Mouse (Mus musculus) brain, embryonic 14.5 days (tissue): ENCODE measurements around the gene Map3k20. TPM values are rescaled to one million over a fixed set of nuclear protein-coding genes. Genes with fewer than 3 reads are reported as not detected.

ENCODE experiments used
- DNase-seq: peaks from one replicate; pipeline ENCODE4 v3.0.0-alpha.2; 2011; ENCODE audit warnings: low read depth
- CTCF ChIP-seq: fragments of 200-500 bp; IDR thresholded peaks from 2 replicates; pipeline ENCODE4 v1.5.1; 2012; ENCODE audit warnings: inconsistent platforms, mild to moderate bottlenecking, moderate library complexity, borderline replicate concordance; ENCODE audit not compliant: insufficient read depth, insufficient read length; ENCODE audit errors: extremely low read depth
- POLR2A ChIP-seq: fragments of 200-500 bp; IDR thresholded peaks from 2 replicates; pipeline ENCODE4 v1.6.1; 2012; ENCODE audit warnings: mild to moderate bottlenecking, inconsistent platforms, borderline replicate concordance; ENCODE audit not compliant: poor library complexity, insufficient read depth, insufficient read length, severe bottlenecking; ENCODE audit errors: extremely low read depth
- polyA plus RNA-seq: library from polyadenylated mRNA; depleted of rRNA; stranded (reverse); fragments of >200 nt; gene quantifications from 2 replicates; pipeline ENCODE4 v1.2.3, GENCODE M21; 2012

Gene Map3k20
- polyA plus RNA-seq, 1 experiment, result 6.4 TPM

GRCm38 (mm10) chr2:72415416-72415815, 130.0 kb downstream of the Map3k20 start:
- no peak for DNase-seq
- TF ChIP-seq POLR2A (no peak), CTCF (peak; percentile 26; the same call in 1 of the 2 replicates)

DNA sequence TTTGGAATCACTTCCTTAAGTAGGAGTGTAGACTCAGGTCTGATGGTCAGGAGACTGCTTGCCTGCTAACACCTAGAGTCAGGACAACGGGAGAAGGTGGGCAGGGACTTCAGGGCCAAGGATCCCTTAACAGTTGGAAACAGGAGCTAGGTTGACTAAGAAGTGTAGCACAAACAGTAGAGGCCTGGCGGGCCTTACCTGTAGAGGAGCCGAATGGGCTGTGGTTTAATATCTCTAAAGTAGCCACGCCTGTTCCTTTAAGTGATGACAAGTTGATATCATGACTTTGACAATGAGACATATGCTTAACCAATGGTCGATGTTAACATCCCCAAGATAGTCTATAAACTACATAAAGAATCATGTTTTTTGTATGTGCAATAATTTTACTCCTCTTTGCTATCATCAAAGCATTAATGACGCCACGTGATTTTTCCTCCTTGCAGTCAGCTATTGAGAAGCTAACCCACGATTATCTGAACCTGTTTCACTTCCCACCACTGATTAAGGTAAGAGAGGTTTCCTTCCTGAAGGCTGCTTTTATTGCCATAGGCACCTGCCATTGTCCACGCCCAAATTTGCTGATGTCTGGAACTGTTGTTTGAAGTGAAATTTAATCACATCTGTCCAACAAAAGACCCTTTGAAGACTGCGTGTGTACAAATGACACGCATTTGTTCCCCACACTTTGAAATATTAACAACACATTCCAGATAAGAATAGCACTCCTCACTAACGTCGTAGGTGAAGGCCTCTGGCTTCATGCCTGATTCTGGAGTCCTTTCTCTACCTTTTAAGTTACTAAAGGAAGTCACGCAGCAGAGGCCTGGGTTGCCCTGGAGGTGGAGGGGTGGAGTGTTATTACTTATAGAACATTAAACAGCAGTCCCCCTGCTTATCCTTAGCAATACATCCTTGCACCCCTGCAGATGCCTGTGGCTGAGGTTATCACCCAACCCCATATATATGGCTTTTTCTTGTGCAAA, 131.0 kb downstream of the Map3k20 start:
- DNase-seq, result no peak
- TF ChIP-seq POLR2A (no peak), CTCF (no peak)

GRCm38 (mm10) chr2:72420561-72420960, 135.1 kb downstream of the Map3k20 start:
- DNase-seq, result no peak
- TF ChIP-seq CTCF (no peak), POLR2A (no peak)

- peak; percentile 58 for DNase-seq
- TF ChIP-seq CTCF (no peak), POLR2A (no peak)
These were observed 139.2 kb downstream of the Map3k20 start for GRCm38 (mm10) chr2:72424656-72425055.

- TF ChIP-seq POLR2A (no peak), CTCF (no peak)
- DNase-seq, result peak; percentile 98
These were observed 141.3 kb downstream of the Map3k20 start for GRCm38 (mm10) chr2:72426776-72427175.

DNA sequence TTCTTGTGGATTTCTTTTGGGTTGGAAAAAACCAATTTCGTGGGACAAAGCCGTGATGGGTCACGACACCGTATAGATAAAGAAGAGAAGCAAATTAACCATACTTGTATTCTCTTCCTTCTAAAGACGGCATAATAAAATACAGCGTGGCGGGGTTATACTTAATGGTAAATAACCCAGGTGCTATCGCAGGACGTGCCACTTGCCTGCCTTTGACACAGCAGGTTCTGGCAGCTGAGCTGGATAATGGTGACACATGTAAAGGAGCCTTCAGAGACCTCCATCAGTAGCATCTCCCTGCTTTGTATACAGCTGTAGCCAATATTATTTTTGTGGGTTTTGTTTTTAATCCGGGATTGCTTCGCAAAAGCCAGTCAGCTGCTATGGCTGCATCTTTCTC, 141.9 kb downstream of the Map3k20 start:
- no peak for TF ChIP-seq POLR2A
- no peak for TF ChIP-seq CTCF
- peak; percentile 88 for DNase-seq

GRCm38 (mm10) chr2:72438941-72439533, 153.6 kb downstream of the Map3k20 start:
- TF ChIP-seq POLR2A, result no peak
- no peak for TF ChIP-seq CTCF
- no peak for DNase-seq

- TF ChIP-seq CTCF, result no peak
- no peak for TF ChIP-seq POLR2A
- DNase-seq, result peak; percentile 89
These were observed 155.6 kb downstream of the Map3k20 start for GRCm38 (mm10) chr2:72441010-72441409.

DNA sequence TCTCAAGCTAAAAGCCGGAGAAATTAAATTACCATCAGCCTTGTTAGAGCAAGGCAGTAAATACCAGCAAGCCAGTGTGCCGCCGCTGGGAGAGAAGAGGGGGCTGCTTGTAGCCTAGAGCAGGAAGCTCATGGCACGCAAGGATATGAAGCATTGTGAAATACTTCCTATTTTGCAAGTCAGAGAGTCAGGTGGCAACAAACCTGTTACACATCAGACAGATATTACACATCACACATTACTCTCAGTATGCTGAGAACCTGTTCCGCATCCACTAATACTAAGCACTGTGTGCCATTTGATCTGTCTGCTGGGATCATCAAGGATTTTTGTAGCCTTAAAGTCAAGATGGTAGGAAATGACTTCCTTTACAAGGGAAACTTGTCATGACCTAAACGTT, 157.4 kb downstream of the Map3k20 start:
- DNase-seq, result no peak
- TF ChIP-seq CTCF (no peak), POLR2A (no peak)

- no peak for DNase-seq
- TF ChIP-seq POLR2A (no peak), CTCF (no peak)
These were observed 158.5 kb downstream of the Map3k20 start for GRCm38 (mm10) chr2:72443960-72444359.

GRCm38 (mm10) chr2:72446106-72446505, 160.7 kb downstream of the Map3k20 start:
- DNase-seq, result no peak
- no peak for TF ChIP-seq POLR2A
- no peak for TF ChIP-seq CTCF
